Mouse (Mus musculus) midbrain, embryonic 12.5 days (tissue): ENCODE measurements around the gene Ttc7b. TPM values are rescaled to one million over a fixed set of nuclear protein-coding genes. Genes with fewer than 3 reads are reported as not detected.

Source experiments
- ATAC-seq: fragments of 200-750 bp; cut with Nextera tagmentation; 2 replicates; pipeline ENCODE4 v1.8.0; 2017; ENCODE audit warnings: low read depth, moderate TSS enrichment, moderate library complexity; ENCODE audit not compliant: low FRiP score
- H3K27ac ChIP-seq: fragments of 300-500 bp; sonication (generic); replicated peaks from 2 replicates; pipeline ENCODE4 v1.5.1; 2016; ENCODE audit warnings: mild to moderate bottlenecking
- H3K27me3 ChIP-seq: fragments of 300-500 bp; sonication (generic); 2 replicates; pipeline ENCODE4 v1.6.1; 2016; ENCODE audit warnings: mild to moderate bottlenecking
- H3K36me3 ChIP-seq: fragments of 300-500 bp; sonication (generic); 2 replicates; pipeline ENCODE4 v1.6.1; 2016
- H3K4me1 ChIP-seq: fragments of 300-500 bp; sonication (generic); 2 replicates; pipeline ENCODE4 v1.6.1; 2016
- H3K4me2 ChIP-seq: fragments of 300-500 bp; sonication (generic); replicated peaks from 2 replicates; pipeline ENCODE4 v1.6.1; 2016; ENCODE audit warnings: mild to moderate bottlenecking, moderate library complexity
- H3K4me3 ChIP-seq: fragments of 300-500 bp; sonication (generic); 2 replicates; pipeline ENCODE4 v1.5.1; 2016; ENCODE audit warnings: mild to moderate bottlenecking
- H3K9ac ChIP-seq: fragments of 300-500 bp; sonication (generic); replicated peaks from 2 replicates; pipeline ENCODE4 v1.6.1; 2016; ENCODE audit warnings: mild to moderate bottlenecking, moderate library complexity
- H3K9me3 ChIP-seq: fragments of 300-500 bp; sonication (generic); 2 replicates; pipeline ENCODE4 v1.6.1; 2016; ENCODE audit warnings: mild to moderate bottlenecking
- WGBS: fragments of 180-500 bp; shearing (Covaris S2); methylation state at CpG from one replicate; pipeline ENCODE4 v1.1.7; 2016; 5-methylcytosine and 5-hydroxymethylcytosine counted together
- polyA plus RNA-seq: library from polyadenylated mRNA; unstranded; fragments of >200 nt; fragmentation: Nextera tagmentation; extraction: Ambion mirVana; gene quantifications from 2 replicates; pipeline ENCODE4 v1.2.1, GENCODE M21; 2016

Gene Ttc7b
- polyA plus RNA-seq, 1 experiment from 2014 or later: 6.7 TPM

DNA sequence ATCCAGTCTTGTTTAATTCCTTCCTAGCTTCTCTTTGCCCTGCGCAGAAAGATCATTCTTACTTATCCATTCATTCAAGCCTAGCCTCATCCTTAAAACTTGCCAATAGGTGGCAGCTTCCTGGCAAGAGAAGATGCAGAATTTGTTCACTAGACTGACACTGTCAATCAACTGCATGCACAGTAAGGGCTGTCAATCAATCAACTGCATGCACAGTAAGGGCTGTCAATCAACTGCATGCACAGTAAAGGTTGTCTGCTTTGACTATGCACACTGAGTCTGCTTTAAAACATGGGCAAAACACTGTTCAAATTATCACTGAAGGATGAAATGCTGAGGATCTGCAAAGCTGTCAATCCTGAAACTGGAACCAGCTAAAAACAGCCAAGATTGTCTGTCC is 37.6 kb downstream of the Ttc7b start:
- no peaks in the 10 kb centered on the region for H3K9me3 ChIP-seq
- no peak overlapping the region for H3K9ac ChIP-seq
- no peak overlapping the region for H3K4me3 ChIP-seq
- no peak overlapping the region for H3K4me2 ChIP-seq
- H3K27me3 ChIP-seq: no peaks in the 10 kb centered on the region
- ATAC-seq: no peak
- WGBS: 68% methylated on average over 1 of the region's 1 CpGs
- no peak overlapping the region for H3K27ac ChIP-seq
- no peaks in the 10 kb centered on the region; the same call in 1 of the 2 replicates for H3K36me3 ChIP-seq
- H3K4me1 ChIP-seq: no peaks in the 10 kb centered on the region

DNA sequence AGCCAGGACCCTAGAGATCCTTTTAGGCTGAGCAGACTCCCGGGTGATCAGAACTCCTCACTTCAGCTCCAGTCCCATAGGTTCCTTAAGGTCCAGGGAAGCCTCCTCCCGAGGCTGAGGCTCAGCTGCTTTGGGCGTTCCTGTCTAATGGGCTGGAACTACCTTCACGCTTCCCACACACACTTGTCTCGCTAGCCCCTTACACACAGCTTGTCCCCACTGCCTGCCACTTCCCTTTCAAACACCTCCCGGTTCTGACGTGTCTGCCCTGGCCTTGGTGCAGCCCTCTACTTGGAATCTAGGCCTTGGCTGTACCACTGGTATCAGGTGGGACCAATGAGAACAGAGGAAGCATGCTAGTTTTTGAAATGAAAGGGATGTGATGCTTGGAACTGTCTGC is 38.4 kb downstream of the Ttc7b start:
- Histone ChIP-seq H3K4me3 (no peak overlapping the region), H3K36me3 (no peaks in the 10 kb centered on the region; the same call in 1 of the 2 replicates), H3K4me2 (no peak overlapping the region), H3K9me3 (no peaks in the 10 kb centered on the region), H3K27me3 (no peaks in the 10 kb centered on the region), H3K4me1 (no peaks in the 10 kb centered on the region), H3K9ac (no peak overlapping the region), H3K27ac (no peak overlapping the region)
- ATAC-seq: no peak
- 83% methylated on average over 7 of the region's 7 CpGs for WGBS

DNA sequence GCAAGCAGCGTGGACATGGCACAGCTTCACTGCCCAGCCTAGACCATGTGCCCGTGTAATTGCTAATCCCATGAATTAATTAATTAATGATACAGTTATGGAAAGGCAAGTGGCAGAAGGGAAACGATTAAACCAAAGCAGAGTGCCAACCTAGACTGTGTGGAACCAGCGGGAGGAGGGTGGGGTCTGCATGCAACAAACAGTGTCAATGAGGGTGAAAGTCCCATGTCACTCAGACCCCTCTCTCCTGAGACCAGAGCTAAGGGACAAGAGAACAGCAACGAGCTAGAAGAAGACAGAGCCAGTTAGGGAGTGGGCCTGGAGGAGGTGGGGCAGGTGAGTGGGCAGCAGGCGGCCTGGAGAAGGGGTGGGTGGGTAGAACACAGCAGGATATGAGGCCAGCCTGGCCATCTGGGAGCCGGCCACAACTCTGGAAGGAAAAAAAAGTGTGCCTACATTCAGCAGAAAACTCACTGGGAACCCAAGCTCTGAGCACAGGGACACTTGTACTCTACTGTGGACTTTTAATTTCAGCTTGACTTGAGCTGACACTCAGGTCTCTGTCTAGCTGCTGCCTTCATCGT is 39.1 kb downstream of the Ttc7b start:
- no peak overlapping the region for H3K4me2 ChIP-seq
- no peaks in the 10 kb centered on the region for H3K27me3 ChIP-seq
- no peak overlapping the region for H3K9ac ChIP-seq
- H3K4me1 ChIP-seq: no peaks in the 10 kb centered on the region
- 84% methylated on average over 8 of the region's 8 CpGs for WGBS
- H3K4me3 ChIP-seq: no peak overlapping the region
- ATAC-seq: no peak
- no peaks in the 10 kb centered on the region; the same call in 1 of the 2 replicates for H3K36me3 ChIP-seq
- no peak overlapping the region for H3K27ac ChIP-seq
- no peaks in the 10 kb centered on the region for H3K9me3 ChIP-seq

DNA sequence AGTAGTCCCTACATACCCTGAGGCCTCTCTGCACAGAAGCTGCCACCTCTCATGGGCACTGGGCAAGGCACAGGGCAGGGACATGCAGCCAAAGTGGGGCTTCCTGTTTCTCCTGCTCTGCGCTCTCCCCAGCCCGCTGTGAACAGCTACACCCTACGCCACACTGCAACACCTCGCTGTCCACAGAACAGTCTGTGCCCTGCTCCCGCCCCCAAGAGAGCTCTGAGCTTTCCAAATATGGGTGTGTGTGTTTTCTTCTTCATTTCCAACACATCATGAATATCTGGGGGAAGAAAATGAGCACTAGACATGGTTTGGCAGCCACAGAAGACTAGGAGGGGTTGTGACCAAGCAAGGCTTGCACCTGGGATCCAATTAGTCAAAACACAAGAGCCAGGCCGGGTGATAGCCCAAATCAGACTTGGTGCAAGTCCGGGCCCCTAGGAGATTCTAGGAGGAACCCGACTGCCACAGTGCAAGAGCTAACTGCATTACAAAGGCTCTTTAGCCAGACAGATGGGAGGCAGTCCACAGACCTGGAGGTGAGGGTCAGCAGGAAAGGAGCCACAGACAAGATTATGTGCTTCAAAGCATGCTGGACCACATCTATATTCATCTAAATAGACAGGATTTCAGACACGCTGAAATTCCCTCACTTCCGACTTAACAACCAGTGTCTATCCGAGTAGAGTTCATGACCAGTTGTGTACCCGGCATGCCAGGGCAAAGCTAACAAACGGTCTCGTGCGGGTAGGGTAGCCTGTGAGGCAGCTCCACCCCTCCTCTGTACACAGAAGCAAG is 39.8 kb downstream of the Ttc7b start:
- H3K27ac ChIP-seq: no peak overlapping the region
- no peaks in the 10 kb centered on the region for H3K27me3 ChIP-seq
- no peaks in the 10 kb centered on the region for H3K4me1 ChIP-seq
- no peaks in the 10 kb centered on the region; the same call in 1 of the 2 replicates for H3K36me3 ChIP-seq
- ATAC-seq: no peak
- no peaks in the 10 kb centered on the region for H3K9me3 ChIP-seq
- H3K4me2 ChIP-seq: no peak overlapping the region
- 94% methylated on average over 15 of the region's 15 CpGs for WGBS
- H3K9ac ChIP-seq: no peak overlapping the region
- H3K4me3 ChIP-seq: no peak overlapping the region

DNA sequence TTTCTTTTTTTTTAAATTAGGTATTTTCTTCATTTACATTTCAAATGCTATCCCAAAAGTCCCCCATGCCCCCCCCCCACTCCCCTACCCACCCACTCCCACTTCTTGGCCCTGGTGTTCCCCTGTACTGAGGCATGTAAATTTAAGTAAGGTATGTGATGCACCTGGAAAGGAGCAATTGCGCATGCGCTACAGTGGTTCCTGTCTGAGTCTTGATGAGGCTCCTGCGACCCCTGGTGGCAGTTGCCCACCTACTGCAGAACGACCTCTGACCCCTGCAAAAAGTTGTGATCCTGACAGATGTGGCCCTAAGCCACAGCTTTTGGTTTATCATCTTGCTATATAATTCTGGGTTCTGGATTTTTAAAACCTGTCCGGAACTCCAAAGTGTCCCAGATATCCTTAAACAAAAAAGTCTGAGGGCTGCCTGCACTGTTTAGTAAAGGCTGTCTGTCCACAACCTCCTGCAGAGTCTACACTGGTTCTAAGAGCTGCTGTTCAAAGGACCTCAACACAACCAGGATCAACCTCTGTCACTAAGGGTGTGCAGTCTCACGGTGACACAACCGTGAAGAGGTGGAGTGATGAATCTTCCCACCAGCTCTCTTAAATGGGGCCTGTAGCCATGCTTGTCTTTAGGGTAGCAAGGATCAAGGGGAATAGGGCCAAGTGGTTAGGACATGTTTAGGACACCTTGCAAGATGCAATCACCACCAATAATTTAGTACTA is 40.6 kb downstream of the Ttc7b start:
- Histone ChIP-seq H3K36me3 (peaks cover 2% of the 10 kb centered on the region; the same call in 1 of the 2 replicates), H3K27me3 (no peaks in the 10 kb centered on the region), H3K27ac (no peak overlapping the region), H3K9me3 (no peaks in the 10 kb centered on the region), H3K4me1 (no peaks in the 10 kb centered on the region), H3K4me3 (no peak overlapping the region), H3K4me2 (no peak overlapping the region), H3K9ac (no peak overlapping the region)
- 29% methylated on average over 7 of the region's 7 CpGs for WGBS
- peak; percentile 60; the same call in 1 of the 2 replicates for ATAC-seq

DNA sequence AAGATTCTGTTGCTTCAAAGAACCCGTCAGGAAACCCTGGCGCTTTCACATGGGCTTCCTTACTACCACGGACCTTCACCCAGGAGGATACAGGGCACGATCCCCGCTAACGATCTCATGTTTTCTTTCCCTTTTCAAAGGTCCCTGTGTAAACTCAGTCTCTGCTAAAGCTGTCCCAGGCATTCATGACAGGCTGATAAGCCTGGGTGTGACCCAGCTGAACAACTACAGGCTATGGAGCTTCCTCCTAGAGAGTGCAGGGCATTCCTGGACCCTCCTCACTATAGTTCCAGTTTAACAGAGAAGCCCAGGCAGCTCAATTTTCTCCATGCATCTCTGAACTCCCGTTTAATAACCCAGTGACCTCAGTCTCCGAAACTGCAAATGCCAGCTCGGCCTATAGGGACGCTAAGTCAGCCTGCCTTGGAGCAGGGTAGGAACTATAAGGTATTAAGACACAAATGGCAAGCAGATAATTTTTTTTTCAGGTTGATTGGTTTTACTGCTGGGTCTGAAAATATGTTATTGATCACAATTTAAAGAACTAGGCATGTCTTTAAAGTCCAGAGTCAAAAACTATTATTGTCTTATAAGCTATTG is 41.3 kb downstream of the Ttc7b start:
- H3K9me3 ChIP-seq: no peaks in the 10 kb centered on the region
- H3K4me1 ChIP-seq: no peaks in the 10 kb centered on the region
- H3K9ac ChIP-seq: no peak overlapping the region
- H3K27ac ChIP-seq: no peak overlapping the region
- H3K27me3 ChIP-seq: no peaks in the 10 kb centered on the region
- peaks cover 3% of the 10 kb centered on the region; the same call in 1 of the 2 replicates for H3K36me3 ChIP-seq
- no peak for ATAC-seq
- H3K4me2 ChIP-seq: no peak overlapping the region
- WGBS: 81% methylated on average over 10 of the region's 10 CpGs
- no peak overlapping the region for H3K4me3 ChIP-seq

DNA sequence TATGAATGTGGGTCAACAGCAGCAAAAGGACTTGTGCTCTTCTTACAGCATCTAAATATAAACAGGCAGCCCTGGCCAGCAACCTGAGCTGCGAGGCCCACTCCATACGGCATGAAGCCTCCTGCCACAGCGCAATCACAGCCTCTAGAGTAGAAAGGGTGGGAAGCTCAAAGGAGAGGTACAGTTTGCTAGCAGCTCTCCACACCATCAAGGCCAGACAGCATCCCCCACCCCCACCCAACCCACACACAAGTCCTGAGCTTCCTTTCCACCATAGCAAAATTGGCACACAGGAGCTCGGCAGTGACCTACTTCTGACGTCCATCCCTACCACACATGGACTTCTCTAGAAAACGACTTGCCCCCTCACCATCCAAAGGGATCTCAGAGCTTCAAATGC is 42.0 kb downstream of the Ttc7b start:
- H3K4me1 ChIP-seq: no peaks in the 10 kb centered on the region
- no peak overlapping the region for H3K4me2 ChIP-seq
- H3K9me3 ChIP-seq: no peaks in the 10 kb centered on the region
- peaks cover 3% of the 10 kb centered on the region; the same call in 1 of the 2 replicates for H3K36me3 ChIP-seq
- H3K4me3 ChIP-seq: no peak overlapping the region
- ATAC-seq: no peak
- H3K9ac ChIP-seq: no peak overlapping the region
- H3K27ac ChIP-seq: no peak overlapping the region
- H3K27me3 ChIP-seq: no peaks in the 10 kb centered on the region
- 92% methylated on average over 6 of the region's 6 CpGs for WGBS

DNA sequence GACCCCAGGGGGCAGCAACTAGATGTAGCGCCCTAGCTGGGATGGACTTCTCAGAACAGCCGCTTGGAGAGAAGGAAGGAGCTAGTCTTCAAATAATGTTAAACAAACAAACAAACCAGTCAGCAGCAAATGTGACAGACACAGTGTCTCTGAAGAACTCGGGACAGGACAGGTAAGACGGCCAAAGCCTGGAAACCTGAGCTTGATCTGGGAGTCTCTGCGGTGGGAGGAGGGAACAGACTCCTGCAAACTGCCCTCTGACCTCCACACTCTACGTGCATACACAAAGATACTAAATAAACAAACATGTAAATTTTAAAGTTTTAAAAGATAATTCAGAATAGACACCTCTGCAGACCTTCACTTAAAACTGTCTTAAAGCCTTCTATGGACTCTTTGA is 42.5 kb downstream of the Ttc7b start:
- H3K36me3 ChIP-seq: peaks cover 3% of the 10 kb centered on the region; the same call in 1 of the 2 replicates

DNA sequence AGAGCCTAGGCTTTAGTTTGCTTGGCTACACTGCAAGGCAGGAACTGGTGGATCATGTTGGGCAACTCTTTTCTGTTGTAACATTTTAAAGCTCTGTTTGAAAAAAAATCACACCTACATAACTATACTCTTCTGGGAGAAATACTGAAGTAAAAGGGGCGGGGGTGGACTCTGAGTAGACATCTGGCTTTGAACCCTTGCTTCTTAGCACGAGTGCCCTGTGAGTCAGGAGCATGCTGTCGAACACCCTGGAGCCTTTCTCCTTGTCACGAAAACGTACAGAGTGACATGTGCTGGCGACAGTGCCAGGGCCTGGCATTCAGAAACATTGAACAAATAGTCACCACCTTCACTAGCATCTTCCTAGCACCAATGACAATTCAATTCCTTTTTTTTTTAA is 43.2 kb downstream of the Ttc7b start:
- no peak overlapping the region for H3K9ac ChIP-seq
- WGBS: 88% methylated on average over 6 of the region's 6 CpGs
- H3K27ac ChIP-seq: no peak overlapping the region
- H3K4me2 ChIP-seq: no peak overlapping the region
- no peak overlapping the region for H3K4me3 ChIP-seq
- ATAC-seq: no peak
- H3K27me3 ChIP-seq: no peaks in the 10 kb centered on the region
- H3K4me1 ChIP-seq: no peaks in the 10 kb centered on the region
- peaks cover 3% of the 10 kb centered on the region; the same call in 1 of the 2 replicates for H3K36me3 ChIP-seq
- H3K9me3 ChIP-seq: no peaks in the 10 kb centered on the region

More for the DNA sequence above, 42.5 kb downstream of the Ttc7b start:
- Histone ChIP-seq H3K27ac (no peak overlapping the region), H3K4me2 (no peak overlapping the region), H3K4me3 (no peak overlapping the region), H3K27me3 (no peaks in the 10 kb centered on the region), H3K9me3 (no peaks in the 10 kb centered on the region), H3K4me1 (no peaks in the 10 kb centered on the region), H3K9ac (no peak overlapping the region)
- no peak for ATAC-seq
- 86% methylated on average over 6 of the region's 6 CpGs for WGBS

DNA sequence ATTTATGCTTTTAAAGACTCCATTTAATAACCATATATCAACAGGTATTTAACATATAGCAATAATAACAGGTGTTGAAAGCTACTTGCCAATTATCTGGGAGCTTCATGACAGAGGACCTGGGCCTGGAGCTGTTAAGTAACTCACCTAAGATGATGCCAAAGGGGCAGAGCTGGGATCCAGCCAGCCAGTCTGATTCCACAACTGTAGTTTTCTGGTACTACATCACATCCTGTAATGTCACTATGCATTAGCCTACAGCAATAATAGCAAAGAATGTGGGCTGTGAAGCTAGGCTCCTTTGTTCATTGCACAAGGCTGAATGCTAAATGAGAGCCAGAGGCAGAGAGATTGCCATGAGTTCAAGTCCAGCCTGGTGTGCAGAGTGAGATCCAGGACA is 44.3 kb downstream of the Ttc7b start:
- H3K4me1 ChIP-seq: no peaks in the 10 kb centered on the region
- no peak overlapping the region for H3K4me3 ChIP-seq
- H3K9ac ChIP-seq: no peak overlapping the region
- H3K36me3 ChIP-seq: peaks cover 3% of the 10 kb centered on the region; the same call in 1 of the 2 replicates
- no peak overlapping the region for H3K4me2 ChIP-seq
- no peak overlapping the region for H3K27ac ChIP-seq
- ATAC-seq: no peak
- H3K27me3 ChIP-seq: no peaks in the 10 kb centered on the region
- no peaks in the 10 kb centered on the region for H3K9me3 ChIP-seq

DNA sequence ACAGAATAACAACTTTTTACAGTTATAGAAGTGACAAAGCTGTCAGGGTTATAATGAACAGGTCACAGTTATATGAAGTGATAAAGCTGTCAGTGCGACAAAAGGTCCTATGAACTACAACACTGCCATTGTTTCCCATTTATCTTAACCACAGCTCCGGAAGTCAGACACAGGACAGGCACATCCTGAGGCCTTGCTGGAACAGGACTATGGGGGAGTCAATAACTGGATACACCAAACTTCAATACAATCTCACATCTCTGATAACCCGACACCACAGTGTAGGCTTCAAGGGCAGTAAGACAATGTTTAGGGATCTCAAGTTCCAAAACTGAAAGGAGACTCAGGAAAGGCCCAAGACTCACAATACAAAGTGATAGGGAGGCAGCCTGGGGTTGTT is 45.1 kb downstream of the Ttc7b start:
- peaks cover 3% of the 10 kb centered on the region; the same call in 1 of the 2 replicates for H3K36me3 ChIP-seq
- 81% methylated on average over 3 of the region's 3 CpGs for WGBS

More for the DNA sequence above, 45.1 kb downstream of the Ttc7b start:
- H3K4me1 ChIP-seq: no peaks in the 10 kb centered on the region
- H3K9me3 ChIP-seq: no peaks in the 10 kb centered on the region
- H3K9ac ChIP-seq: no peak overlapping the region
- H3K27ac ChIP-seq: no peak overlapping the region
- H3K4me3 ChIP-seq: no peak overlapping the region
- H3K4me2 ChIP-seq: no peak overlapping the region
- ATAC-seq: no peak
- H3K27me3 ChIP-seq: no peaks in the 10 kb centered on the region
